Mouse (Mus musculus) CD8-positive naive resting alpha-beta T cell, adult 2 months (primary cell): ENCODE results near the gene Cyb5rl.

Experiments used
- DNase-seq, 2 experiments: peaks; one replicate each; pipeline ENCODE4 v3.0.0; 2022; ENCODE audit warnings: low read depth in 2 of 2, low spot score in 2 of 2

Cyb5rl gene

GRCm38 (mm10) chr4:107061560-107061959, 5.2 kb upstream of the Cyb5rl start:
- no peak for DNase-seq

- DNase-seq, result no peak
These were observed 3.6 kb upstream of the Cyb5rl start for GRCm38 (mm10) chr4:107063214-107063613.

- DNase-seq, result no peak
These were observed 2.2 kb upstream of the Cyb5rl start for GRCm38 (mm10) chr4:107064394-107065098.

- DNase-seq, result no peak
These were observed 508 bp downstream of the Cyb5rl start for GRCm38 (mm10) chr4:107067151-107067840.

GRCm38 (mm10) chr4:107072343-107072742, 5.6 kb downstream of the Cyb5rl start:
- DNase-seq, result no peak

GRCm38 (mm10) chr4:107075456-107075855, 8.7 kb downstream of the Cyb5rl start:
- DNase-seq, result no peak

GRCm38 (mm10) chr4:107078894-107079293, 12.1 kb downstream of the Cyb5rl start:
- DNase-seq, result no peak

- DNase-seq, result no peak
These were observed 12.9 kb downstream of the Cyb5rl start for GRCm38 (mm10) chr4:107079716-107080115.

GRCm38 (mm10) chr4:107082185-107082584, 15.4 kb downstream of the Cyb5rl start:
- DNase-seq, result no peak

- DNase-seq, result no peak
These were observed 16.3 kb downstream of the Cyb5rl start for GRCm38 (mm10) chr4:107083126-107083525.

GRCm38 (mm10) chr4:107084343-107084742, 17.6 kb downstream of the Cyb5rl start:
- DNase-seq, result no peak

GRCm38 (mm10) chr4:107084858-107085257, 18.1 kb downstream of the Cyb5rl start:
- no peak for DNase-seq

- DNase-seq, result no peak
These were observed 24.9 kb downstream of the Cyb5rl start for GRCm38 (mm10) chr4:107091696-107092095.

- no peak for DNase-seq
These were observed 27.8 kb downstream of the Cyb5rl start for GRCm38 (mm10) chr4:107094484-107095187.

GRCm38 (mm10) chr4:107096043-107096442, 29.3 kb downstream of the Cyb5rl start:
- DNase-seq, result no peak

GRCm38 (mm10) chr4:107096841-107097373, 30.1 kb downstream of the Cyb5rl start, which contains the start of gene Cdcp2:
Gene Cdcp2 (plus strand): TSS chr4:107096891.
- DNase-seq, result no peak

GRCm38 (mm10) chr4:107097871-107098270, 31.1 kb downstream of the Cyb5rl start:
- no peak for DNase-seq

GRCm38 (mm10) chr4:107098375-107098774, 31.6 kb downstream of the Cyb5rl start:
- DNase-seq, result no peak

- DNase-seq, result no peak
These were observed 32.2 kb downstream of the Cyb5rl start for GRCm38 (mm10) chr4:107098791-107099525.

GRCm38 (mm10) chr4:107102220-107102619, 35.4 kb downstream of the Cyb5rl start:
- DNase-seq, result no peak

GRCm38 (mm10) chr4:107106777-107107176, 40.0 kb downstream of the Cyb5rl start:
- DNase-seq, result no peak
